Mouse (Mus musculus) liver, adult (tissue): ENCODE measurements at regions not wholly inside any gene's neighbourhood (a gene's known extent, or its start where the extent isn't known, plus 50 kb on each side); places are given as distances from the start of the nearest gene placed in this dataset.

Source experiments
- GATA4 ChIP-seq: IDR thresholded peaks from 2 replicates; pipeline ENCODE4 v1.6.1; 2014; ENCODE audit warnings: mild to moderate bottlenecking, low read length; ENCODE audit not compliant: insufficient replicate concordance

DNA sequence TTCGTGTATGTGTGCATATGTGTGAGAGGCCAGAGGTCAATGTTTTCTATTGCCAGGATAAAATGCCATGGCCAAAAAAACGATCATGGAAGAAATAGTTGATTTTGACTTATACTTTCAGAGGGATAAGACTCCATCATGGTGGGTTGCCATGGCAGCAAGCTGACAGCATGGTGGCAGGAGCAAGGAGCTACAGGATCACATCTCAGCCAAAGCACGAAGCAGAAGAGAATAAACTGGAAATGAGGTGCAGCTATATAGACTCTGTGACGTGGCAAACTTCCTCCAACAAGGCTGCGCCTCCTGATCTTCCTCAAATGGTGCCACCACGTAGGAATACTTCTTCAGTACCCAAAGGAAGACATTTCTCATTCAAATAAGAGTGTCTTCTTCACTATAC, 70.2 kb upstream of the Acsl1 start:
- no peak for TF ChIP-seq GATA4

- TF ChIP-seq GATA4, result 0 out of 2 replicates have a peak, but pooled peaks have one; percentile 5
Observed at GRCm38 (mm10) chr8:46403877-46404560, 66.8 kb upstream of the Acsl1 start.

DNA sequence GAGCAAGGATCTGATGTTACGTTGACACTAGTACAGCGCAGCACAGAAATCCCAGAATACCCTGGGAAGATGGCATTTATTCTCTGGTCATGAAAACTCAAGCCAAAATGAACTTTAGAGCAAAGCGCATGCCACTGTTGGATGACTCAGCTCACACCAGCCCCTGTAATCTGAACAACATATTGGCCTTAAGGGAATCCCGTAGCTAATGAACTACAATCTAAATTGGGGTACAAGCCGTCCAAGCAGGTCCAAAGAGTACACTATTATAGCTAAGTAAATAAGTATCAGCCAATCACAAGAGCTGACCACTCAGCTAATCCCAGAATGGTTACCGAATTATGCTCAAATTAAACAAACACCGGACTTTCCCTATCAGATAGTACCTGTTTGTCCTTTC, 62.0 kb upstream of the Acsl1 start:
- TF ChIP-seq GATA4, result no peak

- TF ChIP-seq GATA4, result peak; percentile 20; the same call in 1 of the 2 replicates
Observed at GRCm38 (mm10) chr8:46409296-46409695, 61.5 kb upstream of the Acsl1 start.

DNA sequence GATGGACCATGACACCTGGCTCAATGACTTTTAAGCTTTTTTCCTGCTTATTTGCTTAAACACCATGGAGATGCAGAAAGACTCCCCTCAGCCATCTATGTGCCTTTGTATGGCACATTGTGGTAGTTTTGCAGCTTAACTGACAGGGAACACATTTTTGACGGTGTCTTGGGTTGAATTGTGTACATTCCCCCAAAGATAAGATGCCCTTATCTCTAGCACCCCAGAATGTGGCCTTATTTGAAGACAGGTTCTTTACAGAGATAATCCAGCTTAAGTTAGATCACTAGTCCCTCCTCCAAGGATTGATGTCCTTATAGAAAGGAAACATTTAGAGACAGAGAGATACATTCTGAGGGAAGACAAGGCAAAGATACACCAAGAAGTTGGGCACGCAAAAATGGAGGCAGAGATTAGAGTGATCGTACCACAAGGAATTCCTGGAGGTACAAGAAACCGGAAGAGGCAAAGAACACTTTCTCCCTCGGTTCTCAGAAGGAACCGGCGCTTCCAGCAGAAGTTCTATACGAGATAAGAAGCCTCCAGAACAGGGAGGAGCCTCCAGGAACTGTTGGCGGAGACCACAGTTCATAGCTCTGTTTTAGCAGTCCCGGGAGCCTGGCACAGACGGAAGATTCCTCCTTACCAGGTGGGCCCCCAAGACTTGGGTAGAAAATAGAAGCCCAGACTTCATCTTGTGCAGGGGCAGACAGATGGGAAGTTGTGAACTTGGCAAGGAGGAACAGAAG, 58.8 kb upstream of the Acsl1 start:
- no peak for TF ChIP-seq GATA4

DNA sequence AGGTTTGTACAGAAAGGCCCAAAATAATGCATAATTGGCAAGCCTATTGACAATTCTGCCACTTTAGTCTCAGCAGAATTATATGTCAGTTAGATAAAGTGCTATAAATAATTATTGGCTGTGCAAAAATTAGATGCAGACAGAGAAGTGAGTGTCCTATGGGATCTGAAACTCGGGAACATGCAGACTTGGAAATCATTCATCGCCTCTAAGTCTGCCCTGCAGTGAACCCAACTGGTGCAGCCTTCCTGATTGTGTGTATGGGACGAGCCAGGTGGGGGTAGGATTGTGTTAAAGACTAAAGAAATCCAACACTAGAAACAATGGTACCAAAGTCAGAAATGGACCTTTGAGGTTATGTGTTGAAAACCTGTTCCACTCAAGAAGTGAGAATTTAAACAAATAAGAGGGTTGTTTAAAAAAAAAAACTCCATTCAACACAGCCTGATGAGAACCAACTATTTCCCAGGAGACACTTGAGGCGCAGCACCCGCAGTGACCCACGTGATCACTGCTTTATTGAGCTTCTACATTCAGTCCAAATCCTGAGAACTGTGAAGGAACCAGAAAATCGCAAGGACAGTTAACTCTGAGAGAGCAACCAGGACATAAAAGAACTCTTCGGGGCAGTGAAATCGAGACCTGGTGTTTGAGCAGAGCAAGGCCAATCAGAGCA, 57.4 kb upstream of the Acsl1 start:
- TF ChIP-seq GATA4, result no peak

- no peak for TF ChIP-seq GATA4
Observed at GRCm38 (mm10) chr8:46414874-46415273, 56.0 kb upstream of the Acsl1 start.

- no peak for TF ChIP-seq GATA4
Observed at GRCm38 (mm10) chr8:46419402-46419801, 51.4 kb upstream of the Acsl1 start.

GRCm38 (mm10) chr8:46420476-46420875, 50.4 kb upstream of the Acsl1 start:
- no peak for TF ChIP-seq GATA4
